Mouse (Mus musculus): Measurements from ENCODE around the gene Gm11172. TPM values are rescaled to one million over a fixed set of nuclear protein-coding genes. Genes with fewer than 3 reads are reported as not detected.

Gene Gm11172
- polyA plus RNA-seq, 1 experiment: not detected

DNA sequence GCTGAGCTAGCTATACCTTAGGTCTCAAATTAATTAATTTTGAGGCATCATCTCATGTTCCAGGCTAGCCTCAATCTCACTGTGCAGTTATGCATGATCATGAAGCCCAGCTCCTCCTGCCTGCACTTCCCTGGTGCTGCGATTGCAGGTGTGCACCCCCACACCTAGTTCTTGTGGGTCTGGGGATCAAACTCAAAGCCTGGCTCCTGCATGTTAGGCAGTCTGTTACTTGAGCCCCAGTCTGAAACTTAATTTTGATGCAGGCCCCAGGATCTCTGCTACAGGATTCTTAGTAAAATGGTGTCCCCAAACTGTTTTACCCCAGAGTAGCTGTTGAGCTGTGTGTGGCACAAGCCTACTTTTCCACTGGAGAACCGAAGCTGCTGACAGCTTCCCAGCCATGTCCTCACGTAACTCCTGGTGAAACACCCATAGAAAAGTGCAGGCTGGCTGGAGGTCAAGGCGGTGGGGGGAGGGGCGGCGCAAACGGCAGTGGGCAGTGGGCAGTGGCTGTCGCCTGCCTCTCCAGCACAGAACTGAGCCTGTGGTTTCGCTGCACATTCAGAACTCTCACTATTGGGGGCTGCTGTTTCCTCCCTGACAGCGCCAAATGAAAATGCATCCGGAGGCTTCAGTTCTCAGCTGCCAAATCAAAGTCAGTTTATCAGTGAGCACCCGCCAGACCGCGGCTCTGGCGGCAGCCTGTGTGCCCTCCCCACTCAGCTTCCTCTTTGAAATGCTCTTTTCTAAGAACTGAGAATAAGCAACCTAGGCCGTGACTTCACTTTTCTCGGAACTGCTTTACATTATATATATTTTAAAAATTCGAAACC lies 31.0 kb downstream of the Gm11172 start:
- no peaks in the 10 kb centered on the region for H3K79me3 ChIP-seq (ENCODE audit: low read depth)

DNA sequence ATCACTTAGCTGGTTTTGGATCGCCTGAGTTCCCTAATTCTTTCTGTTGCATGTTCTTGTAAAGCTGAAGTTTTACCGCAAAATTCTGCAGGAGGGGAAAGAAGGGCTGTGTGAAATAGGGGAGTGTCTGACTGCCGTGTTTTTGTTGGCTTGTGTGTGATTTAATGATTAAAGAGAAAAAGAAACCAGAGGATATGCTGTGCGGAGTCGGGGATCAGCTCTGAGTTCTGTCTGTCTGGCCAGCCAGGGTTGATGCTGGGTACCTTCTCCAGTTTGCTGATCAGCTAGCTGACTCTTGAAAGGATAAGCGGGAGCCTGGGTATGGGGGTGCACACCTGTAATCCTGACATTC lies 31.6 kb downstream of the Gm11172 start:
- TF ChIP-seq CEBPB (IDR thresholded peaks at IDR 0.05; ENCODE audit: low read depth): no peak
- no peak for TF ChIP-seq USF1 (IDR thresholded peaks at IDR 0.05; ENCODE audit: low read depth)
- TF ChIP-seq CTCF (IDR thresholded peaks at IDR 0.05; ENCODE audit: control insufficient read depth, insufficient read depth, insufficient read length): no peak
- TF ChIP-seq MAX (IDR thresholded peaks at IDR 0.05): no peak
- TF ChIP-seq MYOD1 (IDR thresholded peaks at IDR 0.05; ENCODE audit: control insufficient read depth, insufficient read length, low read depth): no peak
- TF ChIP-seq FOSL1 (IDR thresholded peaks at IDR 0.05; ENCODE audit: insufficient read depth, low read length, poor library complexity, severe bottlenecking): no peak
- no peak for TF ChIP-seq MYOG (IDR thresholded peaks at IDR 0.05; ENCODE audit: control insufficient read depth, extremely low read depth, insufficient read length)
- Histone ChIP-seq H3K4me3 (ENCODE audit: insufficient read depth, poor library complexity, severe bottlenecking) (no peak overlapping the region), H3ac (ENCODE audit: control insufficient read depth, insufficient read length, low read depth) (no peak overlapping the region), H3K79me2 (ENCODE audit: control insufficient read depth, insufficient read depth) (no peaks in the 10 kb centered on the region), H3K79me3 (ENCODE audit: low read depth) (no peaks in the 10 kb centered on the region), H3K36me3 (ENCODE audit: control insufficient read depth, insufficient read depth) (no peaks in the 10 kb centered on the region), H3K27me3 (ENCODE audit: control insufficient read depth, insufficient read depth, insufficient read length) (no peaks in the 10 kb centered on the region)

More for the DNA sequence above, 31.0 kb downstream of the Gm11172 start:
- Histone ChIP-seq H3K27me3 (ENCODE audit: control insufficient read depth, insufficient read depth, insufficient read length) (no peaks in the 10 kb centered on the region), H3K4me3 (ENCODE audit: insufficient read depth, poor library complexity, severe bottlenecking) (no peak overlapping the region), H3K36me3 (ENCODE audit: control insufficient read depth, insufficient read depth) (no peaks in the 10 kb centered on the region), H3K79me2 (ENCODE audit: control insufficient read depth, insufficient read depth) (no peaks in the 10 kb centered on the region), H3ac (ENCODE audit: control insufficient read depth, insufficient read length, low read depth) (no peak overlapping the region)
- no peak for TF ChIP-seq USF1 (IDR thresholded peaks at IDR 0.05; ENCODE audit: low read depth)
- no peak for TF ChIP-seq MYOD1 (IDR thresholded peaks at IDR 0.05; ENCODE audit: control insufficient read depth, insufficient read length, low read depth)

DNA sequence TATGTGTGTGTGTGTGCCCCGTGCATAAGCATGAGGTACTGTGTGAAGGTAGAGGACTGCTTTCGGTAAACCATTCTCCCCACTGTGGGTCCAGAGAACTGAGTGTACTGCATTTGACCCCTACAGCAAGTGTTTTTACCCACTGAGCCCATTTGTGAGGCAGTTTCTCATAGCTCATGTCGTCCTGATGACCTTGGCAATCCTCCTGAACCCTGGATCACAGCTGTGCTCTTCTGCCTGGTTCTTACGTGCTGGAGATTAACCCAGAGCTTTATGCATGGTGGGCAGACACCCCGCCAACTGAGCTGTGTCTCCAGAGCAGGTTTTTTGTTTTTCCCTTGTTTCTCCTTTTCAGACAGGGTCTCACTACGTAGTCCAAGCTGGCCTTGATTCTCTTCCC lies 33.2 kb downstream of the Gm11172 start:
- Histone ChIP-seq H3K79me3 (ENCODE audit: low read depth) (no peaks in the 10 kb centered on the region), H3K4me3 (ENCODE audit: insufficient read depth, poor library complexity, severe bottlenecking) (no peak overlapping the region), H3K79me2 (ENCODE audit: control insufficient read depth, insufficient read depth) (no peaks in the 10 kb centered on the region), H3ac (ENCODE audit: control insufficient read depth, insufficient read length, low read depth) (no peak overlapping the region), H3K36me3 (ENCODE audit: control insufficient read depth, insufficient read depth) (no peaks in the 10 kb centered on the region), H3K27me3 (ENCODE audit: control insufficient read depth, insufficient read depth, insufficient read length) (no peaks in the 10 kb centered on the region)
- TF ChIP-seq MAX (IDR thresholded peaks at IDR 0.05) (no peak), MYOG (IDR thresholded peaks at IDR 0.05; ENCODE audit: control insufficient read depth, extremely low read depth, insufficient read length) (no peak), MYOD1 (IDR thresholded peaks at IDR 0.05; ENCODE audit: control insufficient read depth, insufficient read length, low read depth) (no peak), CTCF (IDR thresholded peaks at IDR 0.05; ENCODE audit: control insufficient read depth, insufficient read depth, insufficient read length) (no peak), USF1 (IDR thresholded peaks at IDR 0.05; ENCODE audit: low read depth) (no peak), CEBPB (IDR thresholded peaks at IDR 0.05; ENCODE audit: low read depth) (no peak), FOSL1 (IDR thresholded peaks at IDR 0.05; ENCODE audit: insufficient read depth, low read length, poor library complexity, severe bottlenecking) (no peak)

DNA sequence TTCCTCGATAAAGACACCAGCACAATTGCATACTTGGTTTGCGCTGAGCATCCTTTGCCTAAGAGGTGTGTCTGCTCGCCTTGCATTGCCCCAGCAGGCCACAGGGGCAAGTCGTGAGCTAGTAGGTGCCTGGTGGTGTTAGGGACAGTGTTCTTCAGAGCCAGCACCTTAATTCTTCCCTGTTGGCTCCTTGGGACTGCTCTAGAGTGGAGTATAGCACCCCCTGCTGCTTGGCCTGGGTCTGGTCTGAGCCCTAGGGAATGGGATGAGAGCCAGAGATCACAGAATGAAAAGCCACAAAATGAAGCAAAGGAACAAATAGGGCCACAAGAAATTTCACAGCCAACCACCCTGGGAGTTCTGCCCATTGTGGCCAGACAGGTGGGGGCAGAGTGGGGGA lies 33.8 kb downstream of the Gm11172 start:
- no peak overlapping the region for H3ac ChIP-seq (ENCODE audit: control insufficient read depth, insufficient read length, low read depth)
- no peaks in the 10 kb centered on the region for H3K36me3 ChIP-seq (ENCODE audit: control insufficient read depth, insufficient read depth)
- H3K27me3 ChIP-seq (ENCODE audit: control insufficient read depth, insufficient read depth, insufficient read length): no peaks in the 10 kb centered on the region
- H3K4me3 ChIP-seq (ENCODE audit: insufficient read depth, poor library complexity, severe bottlenecking): no peak overlapping the region
- H3K79me3 ChIP-seq (ENCODE audit: low read depth): no peaks in the 10 kb centered on the region
- no peaks in the 10 kb centered on the region for H3K79me2 ChIP-seq (ENCODE audit: control insufficient read depth, insufficient read depth)
- no peak for TF ChIP-seq FOSL1 (IDR thresholded peaks at IDR 0.05; ENCODE audit: insufficient read depth, low read length, poor library complexity, severe bottlenecking)
- peak; percentile 24 for TF ChIP-seq CTCF (IDR thresholded peaks at IDR 0.05; ENCODE audit: control insufficient read depth, insufficient read depth, insufficient read length)

DNA sequence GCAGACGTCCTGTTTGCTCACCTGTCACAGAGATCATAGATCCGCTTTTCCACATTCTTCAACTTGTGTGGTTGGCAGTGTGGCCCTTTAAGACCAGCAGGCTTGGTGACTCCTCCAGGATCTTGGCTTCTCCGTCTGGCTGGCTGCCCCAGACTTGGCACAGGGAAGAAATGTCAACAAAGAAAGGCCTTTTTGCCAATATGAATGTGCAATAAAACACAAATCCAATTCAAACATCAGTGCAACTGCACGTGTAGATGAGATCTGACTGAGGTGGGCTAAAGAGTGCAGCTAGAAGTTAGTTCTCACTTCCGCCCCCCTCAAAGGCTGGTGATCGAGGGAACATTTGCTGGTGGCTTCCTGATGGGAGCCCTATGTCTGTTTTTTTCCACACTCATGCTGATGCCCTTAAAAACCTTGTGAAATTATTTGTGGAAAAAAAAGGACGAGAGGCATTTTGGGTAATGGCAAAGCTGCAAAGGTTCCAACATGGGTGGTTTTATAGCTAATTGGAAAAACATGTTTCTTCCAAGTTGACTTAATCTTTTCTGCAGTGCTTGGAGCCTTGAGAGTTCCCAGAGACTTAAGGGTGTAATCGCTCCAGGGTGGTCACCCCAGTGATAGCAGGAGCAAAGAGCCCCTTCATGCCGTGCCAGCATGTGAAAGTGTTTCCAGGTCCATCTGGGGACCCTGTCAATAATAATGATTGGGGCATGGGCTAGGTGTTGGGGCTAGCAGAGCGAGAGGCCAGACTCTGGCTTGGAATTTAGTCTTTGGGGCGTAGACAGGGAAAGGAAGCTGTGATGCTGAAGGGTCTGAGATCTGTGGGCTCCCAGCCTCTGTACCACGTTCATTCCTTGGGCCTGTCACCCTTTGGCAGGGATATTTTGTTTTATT lies 37.5 kb downstream of the Gm11172 start:
- H3ac ChIP-seq (ENCODE audit: control insufficient read depth, insufficient read length, low read depth): no peak overlapping the region
- TF ChIP-seq MYOG (IDR thresholded peaks at IDR 0.05; ENCODE audit: control insufficient read depth, extremely low read depth, insufficient read length) (no peak), USF1 (IDR thresholded peaks at IDR 0.05; ENCODE audit: low read depth) (no peak), FOSL1 (IDR thresholded peaks at IDR 0.05; ENCODE audit: insufficient read depth, low read length, poor library complexity, severe bottlenecking) (no peak), MAX (IDR thresholded peaks at IDR 0.05) (no peak), CEBPB (IDR thresholded peaks at IDR 0.05; ENCODE audit: low read depth) (no peak), CTCF (IDR thresholded peaks at IDR 0.05; ENCODE audit: control insufficient read depth, insufficient read depth, insufficient read length) (no peak), MYOD1 (IDR thresholded peaks at IDR 0.05; ENCODE audit: control insufficient read depth, insufficient read length, low read depth) (no peak)
- H3K27me3 ChIP-seq (ENCODE audit: control insufficient read depth, insufficient read depth, insufficient read length): no peaks in the 10 kb centered on the region
- no peaks in the 10 kb centered on the region for H3K79me3 ChIP-seq (ENCODE audit: low read depth)
- H3K36me3 ChIP-seq (ENCODE audit: control insufficient read depth, insufficient read depth): no peaks in the 10 kb centered on the region
- no peak overlapping the region for H3K4me3 ChIP-seq (ENCODE audit: insufficient read depth, poor library complexity, severe bottlenecking)
- no peaks in the 10 kb centered on the region for H3K79me2 ChIP-seq (ENCODE audit: control insufficient read depth, insufficient read depth)
